ENCODE assay signal across 8 mouse cellular contexts in genomic region chr16:17891567-17891959, GRCm38 (mm10). TPM values are rescaled to one million over a fixed set of nuclear protein-coding genes. Genes with fewer than 3 reads are reported as not detected.
DNase-seq lines count a peak whose midpoint lies in the region; ATAC-seq and TF ChIP-seq lines count a peak whose summit lies in the region.

Gene Gm20518 (minus strand): TSS chr16:17891671.

- H3K4me3 ChIP-seq in E14TG2a.4 (replicated peaks; ENCODE audit: low read length), result peak within 1 kb of the TSS; percentile 93
- peak within 1 kb of the TSS; percentile 95 for H3K4me3 ChIP-seq in forebrain, embryonic 13.5 days
- peak within 1 kb of the TSS; percentile 80 for H3K4me3 ChIP-seq in neural tube, embryonic 15.5 days (replicated peaks)

- peak within 1 kb of the TSS; percentile 97 for H3K9ac ChIP-seq in forebrain, embryonic 13.5 days
- H3K9ac ChIP-seq in neural tube, embryonic 15.5 days (replicated peaks), result peak within 1 kb of the TSS; percentile 100

- H3K36me3 ChIP-seq in E14TG2a.4 (ENCODE audit: insufficient read depth, low read length), result peaks cover 14% of the 10 kb centered on the region
- no peaks in the 10 kb centered on the region for H3K36me3 ChIP-seq in forebrain, embryonic 13.5 days (ENCODE audit: poor library complexity, severe bottlenecking)
- no peaks in the 10 kb centered on the region for H3K36me3 ChIP-seq in neural tube, embryonic 15.5 days

- WGBS in forebrain, embryonic 13.5 days, result 2% methylated on average over 38 of the region's 38 CpGs
- WGBS in neural tube, embryonic 15.5 days, result under 1% methylated on average over 38 of the region's 38 CpGs

- H3K27me3 ChIP-seq in E14TG2a.4 (ENCODE audit: insufficient read depth, low read length), result peaks cover 14% of the 10 kb centered on the region; the same call in 1 of the 2 replicates
- 0 out of 2 replicates have a peak, but pooled peaks cover 3% of the 10 kb centered on the region for H3K27me3 ChIP-seq in forebrain, embryonic 13.5 days
- no peaks in the 10 kb centered on the region for H3K27me3 ChIP-seq in neural tube, embryonic 15.5 days (replicated peaks)

- intact Hi-C loops in heart, postnatal 14 days (cut with DNase I), result no loop called here

- peak; percentile 98 for DNase-seq in c-Kit-positive CD71-positive TER-119-positive erythroid progenitor cells, embryonic 14.5 days (ENCODE audit: low spot score)
- DNase-seq in heart, postnatal 14 days, result peak; percentile 99
- peak; percentile 99 for DNase-seq in layer of hippocampus, adult 11-12 months (ENCODE audit: low spot score)
- DNase-seq in lung, adult 18-20 months, result peak; percentile 98 to 99
- DNase-seq in testis, postnatal 14 days (ENCODE audit: low spot score), result peak; percentile 98

- H3K27ac ChIP-seq in forebrain, embryonic 13.5 days, result peak within 1 kb of the TSS; percentile 94
- H3K27ac ChIP-seq in neural tube, embryonic 15.5 days (replicated peaks), result peak within 1 kb of the TSS; percentile 97

- peaks cover 25% of the 10 kb centered on the region for H3K4me1 ChIP-seq in E14TG2a.4 (replicated peaks; ENCODE audit: low read depth, low read length)
- H3K4me1 ChIP-seq in forebrain, embryonic 13.5 days, result peaks cover 30% of the 10 kb centered on the region
- peaks cover 31% of the 10 kb centered on the region for H3K4me1 ChIP-seq in neural tube, embryonic 15.5 days

- peak; percentile 97 for ATAC-seq in forebrain, embryonic 13.5 days
- ATAC-seq in neural tube, embryonic 15.5 days (ENCODE audit: low FRiP score), result peak; percentile 96

- peak within 1 kb of the TSS; percentile 73 for H3K4me2 ChIP-seq in forebrain, embryonic 13.5 days
- peak within 1 kb of the TSS; percentile 85 for H3K4me2 ChIP-seq in neural tube, embryonic 15.5 days

- TF ChIP-seq CTCF in E14TG2a.4 (conservative IDR thresholded peaks at IDR 0.05; ENCODE audit: low read length), result no peak

- no peaks in the 10 kb centered on the region for H3K9me3 ChIP-seq in E14TG2a.4 (ENCODE audit: low read length)
- no peaks in the 10 kb centered on the region for H3K9me3 ChIP-seq in forebrain, embryonic 13.5 days (replicated peaks)
- H3K9me3 ChIP-seq in neural tube, embryonic 15.5 days (replicated peaks), result no peaks in the 10 kb centered on the region

RNA-seq across cellular contexts. Expression of gene Gm20518, which starts in this region (rescaled TPM):
- polyA plus RNA-seq in forebrain, embryonic 13.5 days (2015; fragmentation: Nextera tagmentation; extraction: Ambion mirVana), result 0.35 and 0.49 TPM in 2 replicates
- under 1 TPM in 1 of 2 experiments, not detected in 1; 0.20 TPM for total RNA-seq in heart, postnatal 14 days (2021)
- polyA plus RNA-seq in neural tube, embryonic 15.5 days (2015; fragmentation: Nextera tagmentation; extraction: Ambion mirVana), result 0.35 and 0.40 TPM in 2 replicates

Comparison
In these comparisons a context has a peak if more than half of its experiments do, and no peak if none do; other contexts are left out.
1. Peak in every context shown above with its lines: DNase-seq, ATAC-seq, H3K4me3 ChIP-seq and H3K27ac ChIP-seq.
2. Peak in ATAC-seq, H3K4me3 ChIP-seq, H3K27ac ChIP-seq, H3K9ac ChIP-seq and H3K4me2 ChIP-seq in forebrain, embryonic 13.5 days; RNA of the gene not detected or under 1 TPM.
3. Peak in DNase-seq in heart, postnatal 14 days; RNA of the gene not detected or under 1 TPM.
4. Peak in ATAC-seq, H3K4me3 ChIP-seq, H3K27ac ChIP-seq, H3K9ac ChIP-seq and H3K4me2 ChIP-seq in neural tube, embryonic 15.5 days; RNA of the gene not detected or under 1 TPM.